Mouse (Mus musculus): ENCODE data around the gene Map3k10.
"Not testable (repeated sequence)": the region's sequence is repeated elsewhere in the genome, so short reads cannot be mapped to it uniquely, and the experiment has no call there.

Map3k10 gene

GRCm38 (mm10) chr7:27654607-27655276, 19.7 kb downstream of the Map3k10 start:
- DNase-seq = peak; percentile 9

GRCm38 (mm10) chr7:27653681-27654437, 20.5 kb downstream of the Map3k10 start, which contains the start of gene Ttc9b:
Gene Ttc9b (plus strand): TSS chr7:27653915.
- peak; percentile 60 for DNase-seq

- DNase-seq = peak; percentile 87
Measured at GRCm38 (mm10) chr7:27650949-27651348, 23.4 kb downstream of the Map3k10 start.

- no peak for DNase-seq
Measured at GRCm38 (mm10) chr7:27649723-27650122, 24.7 kb downstream of the Map3k10 start.

- no peak for DNase-seq
Measured at GRCm38 (mm10) chr7:27647281-27648002, 27.0 kb downstream of the Map3k10 start.

GRCm38 (mm10) chr7:27646516-27646915, 27.9 kb downstream of the Map3k10 start:
- DNase-seq = no peak

GRCm38 (mm10) chr7:27644471-27644870, 29.9 kb downstream of the Map3k10 start:
- DNase-seq = no peak

GRCm38 (mm10) chr7:27635094-27635493, 39.3 kb downstream of the Map3k10 start:
- DNase-seq = not testable (repeated sequence)

GRCm38 (mm10) chr7:27634691-27635090, 39.7 kb downstream of the Map3k10 start:
- no peak for DNase-seq

GRCm38 (mm10) chr7:27633166-27633565, 41.2 kb downstream of the Map3k10 start:
- DNase-seq = no peak

- DNase-seq = no peak
Measured at GRCm38 (mm10) chr7:27631439-27631838, 43.0 kb downstream of the Map3k10 start.

GRCm38 (mm10) chr7:27628816-27629215, 45.6 kb downstream of the Map3k10 start:
- not testable (repeated sequence) for DNase-seq

- DNase-seq = no peak
Measured at GRCm38 (mm10) chr7:27628190-27628589, 46.2 kb downstream of the Map3k10 start.

- no peak for DNase-seq
Measured at GRCm38 (mm10) chr7:27627707-27628106, 46.7 kb downstream of the Map3k10 start.

GRCm38 (mm10) chr7:27624967-27625366, 49.4 kb downstream of the Map3k10 start:
- no peak for DNase-seq

GRCm38 (mm10) chr7:27622234-27622633, 52.2 kb downstream of the Map3k10 start:
- DNase-seq = no peak

GRCm38 (mm10) chr7:27621028-27621427, 53.4 kb downstream of the Map3k10 start:
- no peak for DNase-seq

GRCm38 (mm10) chr7:27613751-27614499, 60.5 kb downstream of the Map3k10 start:
- DNase-seq = no peak

GRCm38 (mm10) chr7:27612940-27613339, 61.5 kb downstream of the Map3k10 start:
- DNase-seq = no peak

GRCm38 (mm10) chr7:27610871-27611270, 63.5 kb downstream of the Map3k10 start:
- no peak for DNase-seq

- DNase-seq = no peak
Measured at GRCm38 (mm10) chr7:27610370-27610769, 64.0 kb downstream of the Map3k10 start.

- no peak for DNase-seq
Measured at GRCm38 (mm10) chr7:27609688-27610087, 64.7 kb downstream of the Map3k10 start.

- no peak for DNase-seq
Measured at GRCm38 (mm10) chr7:27609285-27609684, 65.1 kb downstream of the Map3k10 start.

Measured in lung, postnatal 10 days (tissue).